Mouse (Mus musculus) C2C12 (cell line): ENCODE data around the gene Spop.

Source experiments
- CTCF ChIP-seq: IDR thresholded peaks from one replicate; pipeline ENCODE4 v1.5.1; 2011; ENCODE audit not compliant: control insufficient read depth, insufficient read depth, insufficient read length
- MYOD1 ChIP-seq: IDR thresholded peaks from one replicate; pipeline ENCODE4 v1.6.1; 2011; ENCODE audit warnings: low read depth; ENCODE audit not compliant: control insufficient read depth, insufficient read length

GRCm38 (mm10) chr11:95401568-95401967 lies 12.3 kb upstream of the Spop start:
- TF ChIP-seq CTCF (no peak), MYOD1 (no peak)
